Mouse (Mus musculus) large intestine, adult 2 months (tissue): ENCODE data around the gene Sh2d6. TPM values are rescaled to one million over a fixed set of nuclear protein-coding genes. Genes with fewer than 3 reads are reported as not detected.

Experiments used
- DNase-seq: peaks from one replicate; pipeline ENCODE4 v3.0.0-alpha.2; 2012; ENCODE audit warnings: low read depth, low spot score
- WGBS: fragments of 180-500 bp; shearing (Covaris S2); methylation state at CpG from one replicate; pipeline ENCODE4 v1.1.7; 2018; 5-methylcytosine and 5-hydroxymethylcytosine counted together
- polyA plus RNA-seq: library from polyadenylated mRNA; depleted of rRNA; stranded (reverse); fragments of >200 nt; gene quantifications from 2 replicates; pipeline ENCODE4 v1.2.3, GENCODE M21; 2012; rRNA removed

Sh2d6 gene
- 11.3 and 17.2 TPM in 2 replicates for polyA plus RNA-seq

DNA sequence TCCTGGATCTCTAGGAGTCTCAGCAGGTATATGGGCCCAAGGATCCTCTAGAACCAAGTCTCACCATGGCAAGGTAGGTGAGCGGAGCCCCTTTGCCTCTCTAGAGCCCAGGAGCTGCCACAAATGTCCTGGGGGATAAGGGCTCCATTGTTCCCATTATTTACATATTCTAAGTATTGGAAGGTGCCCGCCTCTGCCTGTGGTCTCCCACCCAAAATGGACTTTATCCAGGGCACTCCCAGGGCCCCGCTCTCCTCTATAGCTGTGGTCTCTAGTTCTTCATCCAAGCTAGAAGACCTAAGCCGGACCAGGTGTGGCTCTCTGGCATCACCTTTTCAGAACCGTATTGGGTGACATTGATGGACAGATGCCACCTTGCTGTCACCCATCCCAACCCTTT, at the start of gene Sh2d6:
Gene Sh2d6, minus strand, starts transcription at position 101 of the 400 bp plus-strand sequence.
- no peak for DNase-seq
- 77% methylated on average over 5 of the region's 5 CpGs for WGBS

DNA sequence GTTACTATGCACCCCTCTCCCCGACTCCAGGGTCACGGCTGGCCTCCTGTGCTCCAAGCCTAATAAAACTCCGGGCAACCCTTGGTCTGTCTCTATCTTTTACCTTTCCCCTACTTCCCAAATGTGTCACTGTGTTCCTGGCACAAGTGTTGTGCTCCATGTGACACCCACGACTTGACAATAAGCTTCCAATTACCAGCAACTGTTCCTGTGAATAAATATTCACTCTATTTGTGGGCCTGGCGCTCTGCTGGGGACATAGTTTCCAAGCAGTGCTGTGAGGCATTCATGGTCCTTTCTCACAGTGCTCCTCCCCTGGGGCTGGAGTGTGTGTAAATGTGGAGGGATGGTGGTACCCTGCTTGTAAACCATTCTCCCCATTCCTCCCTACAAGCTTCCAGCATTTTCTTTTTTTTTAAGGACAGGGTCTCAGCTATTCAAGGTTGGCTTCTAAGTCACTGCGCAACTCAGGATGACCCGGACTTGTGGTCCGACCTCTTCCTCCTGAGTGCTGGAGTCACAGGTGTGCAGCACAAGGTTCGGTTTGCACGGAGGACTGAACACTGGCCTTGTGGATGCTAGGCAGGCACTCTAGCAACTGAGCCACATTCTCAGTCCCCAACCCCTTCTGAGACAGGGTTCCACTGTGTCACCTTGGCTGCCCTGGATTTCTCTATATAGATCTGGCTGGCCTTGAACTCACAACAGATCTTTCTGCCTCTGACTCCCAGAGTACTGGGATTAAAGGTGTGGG, 49.3 kb upstream of the Sh2d6 start:
- WGBS: 73% methylated on average over 10 of the region's 10 CpGs
- DNase-seq: no peak

DNA sequence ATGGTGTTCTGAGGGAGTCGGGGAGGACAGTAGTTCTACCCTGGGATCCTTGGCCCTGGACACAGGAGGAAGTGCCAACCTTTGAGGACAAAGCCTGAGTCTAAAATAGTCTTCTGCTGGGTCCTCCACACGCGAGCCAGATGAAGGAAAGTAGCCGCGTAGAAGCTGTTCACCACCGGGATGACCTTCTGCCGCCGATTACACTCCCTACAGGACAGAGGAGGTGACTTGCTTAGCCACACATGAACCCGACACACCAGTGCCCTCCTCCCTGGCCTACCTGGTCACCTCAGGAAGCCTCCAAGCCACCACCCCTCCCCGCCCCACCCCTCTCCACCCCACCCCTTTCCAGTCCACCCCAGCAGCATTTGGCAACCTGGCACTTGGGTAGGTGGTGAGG, 47.2 kb upstream of the Sh2d6 start:
- DNase-seq: no peak
- 83% methylated on average over 10 of the region's 10 CpGs for WGBS

DNA sequence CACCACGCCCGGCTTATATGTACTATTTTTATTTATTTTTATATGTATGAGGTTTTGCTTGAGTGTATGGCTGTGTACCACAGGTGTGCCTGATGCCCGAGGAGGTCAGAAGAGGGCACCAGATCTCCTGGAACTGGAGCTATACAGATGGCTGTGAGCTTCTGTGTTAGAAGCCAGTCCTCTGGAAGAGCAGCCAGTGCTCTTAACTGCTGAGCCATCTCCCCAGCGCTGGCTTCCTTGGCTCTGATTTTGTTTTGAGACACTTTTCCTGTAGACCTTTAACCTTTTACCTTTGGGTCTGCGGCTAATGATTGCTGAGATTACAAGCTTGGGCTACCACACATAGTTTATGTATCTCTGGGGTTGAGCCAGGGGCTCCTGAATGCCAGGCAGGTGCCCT, 46.0 kb upstream of the Sh2d6 start:
- DNase-seq: no peak
- 66% methylated on average over 5 of the region's 5 CpGs for WGBS

DNA sequence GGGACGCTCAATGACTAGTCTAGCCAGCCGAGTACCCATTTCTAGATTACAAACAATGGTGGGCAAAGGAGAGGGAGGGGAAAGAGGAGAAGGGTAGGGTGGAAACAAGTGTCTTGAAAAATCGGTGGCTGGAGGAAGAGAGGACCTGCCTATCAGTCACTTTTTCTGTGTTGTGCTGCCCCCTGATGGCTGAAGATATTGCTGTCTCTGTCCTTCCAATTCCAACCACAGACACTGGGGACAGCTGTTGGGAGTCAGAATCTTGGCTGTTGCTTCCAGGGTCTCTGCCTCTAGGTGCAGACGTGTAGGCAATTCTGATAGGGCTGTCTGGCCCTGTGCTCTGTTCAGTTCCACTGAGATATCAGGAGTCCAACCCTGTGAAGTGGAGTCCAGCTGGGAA, 44.5 kb upstream of the Sh2d6 start:
- WGBS: 3% methylated on average over 4 of the region's 4 CpGs
- DNase-seq: no peak

DNA sequence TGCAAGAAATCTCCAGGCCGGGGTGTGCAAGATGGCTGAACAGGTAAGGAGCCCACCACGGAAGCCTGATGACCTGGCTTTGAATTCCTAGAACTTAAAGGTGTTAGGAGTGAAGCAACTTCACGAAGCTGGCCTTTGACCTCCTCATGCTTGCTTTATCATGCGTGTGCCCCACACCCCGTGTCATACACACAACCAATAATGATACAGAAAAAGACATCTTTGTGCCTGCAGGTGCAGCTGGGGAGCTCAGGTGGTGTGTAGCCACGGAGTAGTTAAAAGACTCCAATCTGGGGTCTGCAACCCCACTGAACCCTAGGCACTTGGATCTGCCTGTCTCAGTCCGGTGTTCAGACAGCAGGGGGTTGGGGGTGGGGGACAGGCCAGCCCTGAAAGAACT, 44.0 kb upstream of the Sh2d6 start:
- WGBS: 53% methylated on average over 7 of the region's 7 CpGs

DNA sequence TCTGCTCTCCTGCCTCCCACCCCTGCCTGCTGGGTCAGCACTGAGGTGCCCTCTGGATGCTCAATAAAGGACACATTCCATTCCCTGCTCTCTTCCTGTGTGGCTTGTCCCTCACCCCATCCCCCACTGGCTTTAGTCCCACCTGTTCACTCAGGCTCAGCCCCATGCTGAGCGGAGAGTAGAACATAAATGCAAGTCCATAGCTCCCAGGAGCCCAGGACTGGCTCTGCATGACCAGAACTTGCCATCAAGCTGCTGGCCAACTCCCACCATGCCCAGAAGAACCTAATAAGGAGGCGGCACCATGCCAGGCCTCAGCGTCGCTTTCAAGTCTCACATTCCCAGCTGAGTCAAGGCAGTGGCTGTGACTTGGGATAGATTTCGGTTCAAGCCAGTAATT, 41.4 kb upstream of the Sh2d6 start:
- WGBS: 81% methylated on average over 5 of the region's 5 CpGs
- DNase-seq: no peak

More for the DNA sequence above, 44.0 kb upstream of the Sh2d6 start:
- DNase-seq: no peak

DNA sequence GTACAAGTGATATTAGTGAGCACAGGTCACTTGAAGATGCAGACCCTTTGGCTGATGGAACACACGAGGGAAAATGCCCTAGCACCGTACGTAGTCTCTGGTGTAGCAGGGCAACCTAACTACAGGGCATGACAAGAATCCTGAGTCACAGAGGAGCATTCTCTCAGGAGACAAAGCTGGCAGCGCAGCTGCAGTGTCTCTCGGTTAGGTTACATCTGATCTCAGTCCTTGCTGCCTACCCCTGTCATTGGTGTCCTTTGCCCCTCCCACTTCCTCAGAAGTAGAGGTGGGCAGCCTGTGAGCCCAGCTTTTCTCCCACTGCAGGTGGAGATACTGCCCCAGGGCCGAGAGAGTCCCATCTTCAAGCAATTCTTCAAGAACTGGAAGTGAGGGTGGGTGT, 41.0 kb upstream of the Sh2d6 start:
- DNase-seq: no peak
- WGBS: 79% methylated on average over 6 of the region's 6 CpGs

DNA sequence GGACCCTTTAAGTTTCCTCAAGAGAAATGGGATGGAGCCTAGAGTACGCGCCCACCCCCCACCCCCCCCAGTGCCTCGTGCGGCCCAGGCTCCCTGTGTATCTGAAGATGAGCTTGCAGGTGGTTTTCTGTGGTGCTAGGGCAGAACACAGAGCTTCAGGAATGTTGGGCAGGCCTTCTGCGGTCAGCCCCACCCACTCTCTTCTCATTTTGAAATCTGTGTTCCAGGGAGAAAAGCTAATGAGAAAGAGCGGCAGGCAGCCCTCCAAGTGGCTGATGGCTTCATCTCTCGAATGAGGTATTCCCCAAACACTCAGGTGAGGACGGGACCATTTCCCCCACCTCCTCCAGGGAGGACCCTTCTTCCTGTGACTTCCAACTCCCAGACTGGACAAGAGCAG, 39.3 kb upstream of the Sh2d6 start:
- no peak for DNase-seq
- 85% methylated on average over 8 of the region's 8 CpGs for WGBS

DNA sequence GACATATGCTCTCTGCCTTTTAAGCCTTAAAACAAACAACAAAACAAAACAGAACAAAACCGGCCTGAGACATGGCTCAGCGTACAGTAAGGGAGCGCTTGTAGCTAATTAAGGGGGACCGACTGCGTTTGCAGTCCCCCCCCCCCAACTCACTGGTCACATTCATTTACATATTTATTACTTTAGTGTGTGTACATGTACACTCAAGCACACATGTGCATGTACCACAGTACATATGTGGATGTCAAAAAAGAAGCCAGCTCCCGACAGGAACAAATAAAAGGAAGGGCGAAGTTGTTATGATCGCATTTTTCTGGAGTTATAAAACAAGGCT, 31.5 kb upstream of the Sh2d6 start:
- no peak for DNase-seq
- 2% methylated on average over 8 of the region's 8 CpGs for WGBS

DNA sequence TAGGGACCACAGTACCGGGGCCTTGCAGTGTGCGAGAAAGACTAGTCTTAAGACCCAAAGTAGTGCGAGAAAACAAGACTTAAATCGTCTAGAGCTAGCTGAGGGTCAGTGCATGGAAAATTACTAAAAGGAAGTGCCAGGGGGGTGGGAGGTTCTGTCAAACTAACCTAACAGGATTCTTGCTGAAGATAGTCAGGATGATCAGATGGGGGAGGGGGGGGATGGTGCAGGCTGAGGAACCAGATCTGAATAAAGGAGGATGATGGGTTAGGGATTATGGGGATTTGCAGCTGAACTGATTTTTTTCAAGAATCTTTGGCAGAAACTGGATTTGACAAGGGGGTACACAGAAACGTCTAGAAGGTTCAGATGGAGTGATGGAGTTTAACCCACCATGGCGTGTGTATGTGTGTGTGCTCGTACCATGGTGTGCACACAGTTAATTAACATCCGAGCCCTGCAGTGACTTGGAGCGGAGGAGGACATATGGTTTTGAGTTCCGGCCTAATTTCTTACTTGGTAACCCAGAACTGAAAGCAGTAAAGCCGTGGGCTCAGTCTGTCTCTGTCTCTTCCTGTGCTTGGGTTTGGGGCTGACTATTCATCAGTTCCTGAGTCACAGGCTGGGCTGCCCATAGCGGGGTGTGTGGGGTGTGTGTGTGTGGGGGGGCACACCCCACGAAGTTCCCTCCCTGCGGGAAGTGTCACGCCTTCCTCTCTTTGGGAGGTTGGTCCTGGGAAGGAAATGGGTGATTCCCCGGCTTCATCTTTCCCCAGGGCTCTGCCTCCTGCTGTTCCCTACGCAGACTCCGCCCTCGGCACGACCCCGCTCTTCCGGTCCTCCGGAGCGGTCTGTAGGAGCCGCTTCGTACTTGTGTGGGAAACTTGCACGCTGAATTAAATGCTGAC, 30.9 kb upstream of the Sh2d6 start:
- WGBS: 16% methylated on average over 27 of the region's 27 CpGs
- DNase-seq: no peak

DNA sequence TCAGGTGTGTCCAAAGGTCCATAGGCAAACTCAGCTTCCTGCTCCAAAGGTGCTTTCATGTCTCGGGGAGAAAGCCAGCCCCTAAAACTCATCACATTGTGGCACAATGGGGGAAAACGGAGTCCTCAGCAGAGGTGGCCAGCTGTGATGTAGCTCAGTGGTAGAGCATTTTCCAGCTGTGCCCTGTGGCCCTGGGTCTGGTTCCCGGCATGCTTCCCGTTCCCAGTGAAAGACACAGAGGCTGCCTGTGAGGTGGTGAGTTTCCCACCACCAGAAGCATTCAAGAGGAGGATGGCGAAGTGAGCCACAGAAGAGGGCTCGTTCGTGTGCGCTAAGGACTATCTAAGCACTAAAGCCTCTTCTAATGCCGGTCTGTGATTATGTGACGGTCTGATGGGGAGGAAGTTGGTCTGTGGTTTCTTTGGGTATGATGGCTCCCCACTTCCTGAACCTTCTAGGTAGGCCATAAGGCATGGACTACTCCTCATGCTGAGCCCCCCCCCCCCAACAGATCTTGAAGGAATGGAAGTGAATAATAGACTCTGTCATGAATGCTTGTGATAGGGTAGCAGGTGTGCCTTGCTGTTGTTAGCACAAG, 29.1 kb upstream of the Sh2d6 start:
- DNase-seq: no peak

DNA sequence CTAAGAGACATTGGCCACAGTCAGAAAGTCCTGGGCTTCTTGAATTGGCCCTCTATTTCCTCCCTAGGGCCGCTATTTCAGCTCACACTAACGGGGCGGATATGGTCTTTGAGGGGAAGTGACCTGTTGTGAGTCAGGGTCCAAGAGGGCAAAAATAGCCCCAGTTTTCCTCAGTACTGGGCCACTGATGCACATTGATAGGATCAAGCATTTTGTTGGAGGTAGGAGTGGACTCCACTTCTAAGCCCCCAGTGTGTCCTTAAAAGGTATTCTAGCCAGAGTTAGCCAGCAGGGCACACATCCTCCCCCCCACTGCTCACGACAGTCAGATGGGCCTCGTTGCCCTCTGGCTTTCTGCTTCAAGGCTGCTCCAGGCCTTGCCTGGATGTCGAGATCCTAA, 28.5 kb upstream of the Sh2d6 start:
- no peak for DNase-seq
- 55% methylated on average over 6 of the region's 6 CpGs for WGBS

More for the DNA sequence above, 29.1 kb upstream of the Sh2d6 start:
- WGBS: 70% methylated on average over 10 of the region's 10 CpGs

DNA sequence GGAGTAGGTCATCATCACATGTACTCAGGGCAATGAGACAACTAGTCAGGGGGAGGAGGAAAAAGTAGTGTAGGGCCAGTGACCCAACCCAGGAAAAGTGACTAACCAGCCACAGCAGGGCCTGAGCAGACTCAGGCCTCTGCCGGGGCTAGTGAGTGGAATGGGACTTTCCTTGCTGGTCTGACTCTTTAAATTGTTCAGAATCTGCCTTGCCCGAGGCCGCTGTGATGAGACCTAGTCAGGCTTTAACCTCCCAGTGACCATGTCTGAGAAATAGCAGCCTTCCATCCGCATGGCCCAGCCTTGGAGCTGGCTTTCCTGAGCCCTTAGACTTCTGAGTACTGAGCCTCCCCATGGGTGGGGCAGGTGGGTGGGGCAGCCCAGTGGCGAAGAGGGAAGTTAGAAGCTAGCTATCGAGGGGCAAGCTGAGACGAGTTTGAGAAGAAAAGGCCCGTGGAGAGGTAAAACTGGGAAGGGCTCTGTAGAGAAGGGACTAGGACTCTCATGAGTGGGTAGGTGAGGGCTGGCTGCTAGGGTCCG, 27.6 kb upstream of the Sh2d6 start:
- WGBS: 19% methylated on average over 9 of the region's 9 CpGs
- no peak for DNase-seq

DNA sequence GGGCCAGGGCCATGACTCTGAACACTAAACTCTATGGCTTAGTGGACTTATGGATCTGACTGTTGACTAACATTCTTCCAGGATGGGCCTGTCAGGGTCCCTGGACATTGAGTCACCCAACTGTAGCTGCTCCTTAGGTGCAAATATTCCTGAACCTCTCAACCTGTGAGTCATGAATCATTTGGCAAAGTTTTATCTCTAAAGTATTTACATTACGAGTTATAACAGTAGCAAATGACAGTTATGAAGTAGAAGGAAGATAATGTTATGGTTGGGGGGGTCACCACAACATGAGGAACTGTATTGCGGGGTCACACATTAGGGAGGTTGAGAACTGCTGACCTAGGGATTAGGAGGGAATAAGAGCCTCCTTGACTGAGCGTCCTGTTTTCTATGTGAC, 26.4 kb upstream of the Sh2d6 start:
- no peak for DNase-seq
- 39% methylated on average over 3 of the region's 3 CpGs for WGBS

DNA sequence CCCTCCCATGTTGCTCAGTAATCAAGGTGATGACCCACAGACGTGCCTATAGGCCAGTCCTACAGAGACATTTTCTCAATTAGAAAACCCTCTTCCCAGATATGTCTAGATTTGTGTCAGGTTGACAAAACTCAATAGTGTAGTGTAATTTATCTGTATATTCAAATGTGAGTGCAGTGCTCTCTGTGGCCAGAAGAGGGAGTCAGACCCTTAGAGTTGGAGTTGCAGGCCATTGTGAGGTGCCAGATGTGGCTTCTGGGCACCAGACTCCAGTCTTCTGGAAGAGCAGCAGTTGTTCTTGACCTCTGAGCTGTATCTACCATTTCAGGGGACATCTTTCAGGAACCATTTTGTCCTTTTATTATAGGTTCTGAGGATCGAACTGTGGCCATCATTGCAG, 25.6 kb upstream of the Sh2d6 start:
- DNase-seq: no peak
- WGBS: 96% methylated on average over 2 of the region's 2 CpGs

DNA sequence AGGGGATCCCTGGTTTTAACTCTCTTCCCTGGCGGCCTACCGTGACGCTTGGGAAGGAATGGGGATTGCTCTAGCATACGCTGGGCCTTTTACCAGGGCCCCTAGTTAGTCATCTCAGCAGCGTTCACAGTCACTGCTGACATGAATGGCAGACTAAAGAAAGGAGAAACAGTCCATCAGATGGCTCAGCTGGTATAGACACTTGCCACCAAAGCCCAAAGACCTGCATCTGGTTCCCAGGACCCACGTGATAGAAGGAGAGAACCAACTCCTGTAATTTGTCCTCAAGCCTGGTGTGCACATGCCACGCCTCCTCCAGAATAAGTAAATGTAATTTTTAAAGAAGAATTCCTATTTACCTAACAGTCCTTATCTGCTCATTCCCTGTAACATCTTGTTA, 23.9 kb upstream of the Sh2d6 start:
- DNase-seq: no peak
- WGBS: 82% methylated on average over 7 of the region's 7 CpGs

DNA sequence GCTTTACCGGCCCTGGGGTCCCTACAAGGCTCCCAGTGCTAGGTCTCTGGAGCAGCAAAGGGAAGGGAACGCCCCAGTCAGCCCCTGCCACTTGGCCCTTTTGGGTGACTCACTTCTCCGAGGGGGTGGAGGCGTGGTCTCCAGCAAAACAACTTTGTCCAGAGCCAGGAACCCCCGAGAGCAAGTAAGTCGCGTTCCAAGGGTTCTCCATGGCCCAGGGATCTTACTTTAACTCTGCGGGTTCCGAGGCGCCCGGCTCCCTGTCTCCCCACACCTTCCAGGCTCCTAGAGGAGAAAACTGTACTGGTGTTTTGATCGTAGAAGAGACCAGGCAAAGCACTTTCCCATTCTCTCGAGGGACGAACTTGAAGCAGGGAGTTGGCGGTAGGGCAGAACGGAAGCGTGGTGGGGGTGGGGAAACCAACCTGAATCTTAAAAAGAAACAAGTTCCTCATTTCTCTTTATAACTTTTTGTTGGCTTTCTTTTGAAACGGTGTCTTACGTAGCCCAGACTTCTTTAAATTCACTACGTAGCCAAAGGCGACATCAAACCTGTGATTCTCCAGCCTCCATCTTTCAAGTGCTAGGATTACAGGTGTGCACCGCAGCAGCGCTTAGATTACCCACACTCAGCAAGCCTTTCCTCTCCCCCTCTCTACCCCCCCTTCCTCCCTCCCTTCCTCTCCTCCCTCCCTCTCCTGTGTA, 22.9 kb upstream of the Sh2d6 start, which contains the start of gene Capg:
Gene Capg, plus strand, starts transcription at position 109 of the 705 bp plus-strand sequence.
- 11% methylated on average over 23 of the region's 23 CpGs for WGBS
- DNase-seq: no peak

DNA sequence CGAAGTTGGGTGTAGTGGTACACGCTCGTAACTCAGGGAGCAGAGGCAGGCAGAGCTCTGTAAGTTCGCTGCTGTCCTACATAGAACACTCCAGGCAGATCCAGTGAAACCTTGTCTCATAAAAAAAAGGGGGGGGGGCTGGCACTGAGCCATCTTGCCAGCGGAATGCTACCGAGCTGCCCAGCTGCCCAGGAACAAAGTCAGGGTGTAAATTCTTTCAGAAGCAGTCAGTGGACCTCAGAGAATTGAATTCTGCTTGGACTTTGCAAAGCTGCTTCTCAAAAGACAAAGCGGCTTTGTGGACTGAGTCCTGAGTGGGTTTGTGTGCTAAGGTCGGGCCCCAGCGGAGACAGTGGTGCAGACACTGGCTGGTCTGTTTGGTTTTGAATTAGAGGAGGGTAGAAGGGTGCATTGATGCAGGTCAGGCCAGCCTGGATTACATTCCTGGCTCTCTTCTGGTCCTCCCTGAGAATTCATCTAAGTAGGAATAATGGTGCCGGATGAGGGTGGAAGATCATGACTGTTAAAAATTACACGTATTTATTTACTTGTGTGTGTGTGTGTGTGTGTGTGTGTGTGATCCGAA, 21.9 kb upstream of the Sh2d6 start:
- WGBS: 52% methylated on average over 12 of the region's 12 CpGs
- no peak for DNase-seq
